Mouse (Mus musculus): ENCODE data around the gene Ccdc33. TPM values are rescaled to one million over a fixed set of nuclear protein-coding genes. Genes with fewer than 3 reads are reported as not detected.

The Ccdc33 gene
- under 1 TPM; 0.33 to 0.62 TPM for polyA plus RNA-seq (2017; shearing (Covaris generic))

GRCm38 (mm10) chr9:58118671-58119070 is at the start of gene Ccdc33:
Gene Ccdc33, minus strand, starts transcription at chr9:58118823.

GRCm38 (mm10) chr9:58063531-58063930 is 55.1 kb downstream of the Ccdc33 start, which contains the start of gene Stra6:
Gene Stra6, plus strand, starts transcription at chr9:58063788.

GRCm38 (mm10) chr9:58005753-58006461 is 112.7 kb downstream of the Ccdc33 start, which contains the start of gene Cyp11a1:
Gene Cyp11a1, plus strand, starts transcription at chr9:58006411.

Other genes with a start within 250 kb of the Ccdc33 start
- 100 to 1,000 TPM; 113 to 114 TPM for gene Ubl7, start 207.8 kb downstream of the Ccdc33 start, polyA plus RNA-seq (2017; shearing (Covaris generic))
- gene Sema7a, start 178.7 kb downstream of the Ccdc33 start, polyA plus RNA-seq (2017; shearing (Covaris generic)), result 1 to 10 TPM in 1 of 2 experiments, under 1 TPM in 1; 0.36 to 1.3 TPM
- gene Cyp11a1, start 112.4 kb downstream of the Ccdc33 start, polyA plus RNA-seq (2017; shearing (Covaris generic)), result 1 to 10 TPM in 1 of 2 experiments, not detected in 1; 1.3 TPM
- gene Stra6, start 55.0 kb downstream of the Ccdc33 start, polyA plus RNA-seq (2017; shearing (Covaris generic)), result 1 to 10 TPM; 2.2 to 3.2 TPM
- 1 to 10 TPM in 1 of 2 experiments, under 1 TPM in 1; 0.66 to 2.0 TPM for gene Islr, start 85.5 kb upstream of the Ccdc33 start, polyA plus RNA-seq (2017; shearing (Covaris generic))
- not detected for gene Islr2, start 85.5 kb upstream of the Ccdc33 start, polyA plus RNA-seq (2017; shearing (Covaris generic))
- gene Pml, start 131.0 kb upstream of the Ccdc33 start, polyA plus RNA-seq (2017; shearing (Covaris generic)), result 10 to 100 TPM; 50.0 to 59.2 TPM
- 10 to 100 TPM; 20.9 to 27.4 TPM for gene Stoml1, start 134.3 kb upstream of the Ccdc33 start, polyA plus RNA-seq (2017; shearing (Covaris generic))
- gene Loxl1, start 194.4 kb upstream of the Ccdc33 start, polyA plus RNA-seq (2017; shearing (Covaris generic)), result not detected

Measured in activated CD4-positive, CD25-positive, alpha-beta regulatory T cell (primary cell).